Mouse (Mus musculus): ENCODE data around the gene Kazald1.
A peak's percentile ranks its signal among the peaks of the same experiment; 100 is the strongest.

Gene Kazald1

GRCm38 (mm10) chr19:45076586-45077510, 1.8 kb downstream of the Kazald1 start:
- DNase-seq (ENCODE audit: low read depth in 1 of 2, low spot score in 2 of 2), result no peak

GRCm38 (mm10) chr19:45077742-45078645, 3.0 kb downstream of the Kazald1 start:
- DNase-seq (ENCODE audit: low read depth in 1 of 2, low spot score in 2 of 2), result no peak

GRCm38 (mm10) chr19:45078971-45079764, 4.1 kb downstream of the Kazald1 start:
- DNase-seq (ENCODE audit: low read depth in 1 of 2, low spot score in 2 of 2), result no peak

GRCm38 (mm10) chr19:45079769-45080515, 4.9 kb downstream of the Kazald1 start:
- peak; percentile 41 to 46 for DNase-seq (ENCODE audit: low read depth in 1 of 2, low spot score in 2 of 2)

GRCm38 (mm10) chr19:45080711-45081110, 5.7 kb downstream of the Kazald1 start:
- no peak for DNase-seq (ENCODE audit: low read depth in 1 of 2, low spot score in 2 of 2)

- DNase-seq (ENCODE audit: low read depth in 1 of 2, low spot score in 2 of 2), result peak in 1 of 2 experiments; percentile 49
Observed at GRCm38 (mm10) chr19:45081279-45081678, 6.2 kb downstream of the Kazald1 start.

GRCm38 (mm10) chr19:45081841-45082550, 7.0 kb downstream of the Kazald1 start:
- no peak for DNase-seq (ENCODE audit: low read depth in 1 of 2, low spot score in 2 of 2)

GRCm38 (mm10) chr19:45097868-45098267, 22.8 kb downstream of the Kazald1 start:
- DNase-seq (ENCODE audit: low read depth in 1 of 2, low spot score in 2 of 2), result no peak

- DNase-seq (ENCODE audit: low read depth in 1 of 2, low spot score in 2 of 2), result no peak
Observed at GRCm38 (mm10) chr19:45100486-45101270, 25.6 kb downstream of the Kazald1 start.

- no peak for DNase-seq (ENCODE audit: low read depth in 1 of 2, low spot score in 2 of 2)
Observed at GRCm38 (mm10) chr19:45105591-45105990, 30.6 kb downstream of the Kazald1 start.

GRCm38 (mm10) chr19:45106689-45107088, 31.6 kb downstream of the Kazald1 start:
- DNase-seq (ENCODE audit: low read depth in 1 of 2, low spot score in 2 of 2), result no peak

- no peak for DNase-seq (ENCODE audit: low read depth in 1 of 2, low spot score in 2 of 2)
Observed at GRCm38 (mm10) chr19:45110681-45111080, 35.6 kb downstream of the Kazald1 start.

- no peak for DNase-seq (ENCODE audit: low read depth in 1 of 2, low spot score in 2 of 2)
Observed at GRCm38 (mm10) chr19:45112444-45112843, 37.4 kb downstream of the Kazald1 start.

GRCm38 (mm10) chr19:45113791-45114460, 38.9 kb downstream of the Kazald1 start:
- no peak for DNase-seq (ENCODE audit: low read depth in 1 of 2, low spot score in 2 of 2)

- no peak for DNase-seq (ENCODE audit: low read depth in 1 of 2, low spot score in 2 of 2)
Observed at GRCm38 (mm10) chr19:45114772-45115171, 39.7 kb downstream of the Kazald1 start.

GRCm38 (mm10) chr19:45116798-45117197, 41.8 kb downstream of the Kazald1 start:
- DNase-seq (ENCODE audit: low read depth in 1 of 2, low spot score in 2 of 2), result no peak
